Mouse (Mus musculus) frontal cortex, postnatal 10 days (tissue): ENCODE data around the gene Slc22a26.
"Not testable (repeated sequence)": the region's sequence is repeated elsewhere in the genome, so short reads cannot be mapped to it uniquely, and the experiment has no call there.

Source experiments
- DNase-seq, 2 experiments: peaks; one replicate each; pipeline ENCODE4 v3.0.0; 2022; ENCODE audit warnings: low spot score in 2 of 2, mixed read lengths in 1 of 2

Gene Slc22a26

DNA sequence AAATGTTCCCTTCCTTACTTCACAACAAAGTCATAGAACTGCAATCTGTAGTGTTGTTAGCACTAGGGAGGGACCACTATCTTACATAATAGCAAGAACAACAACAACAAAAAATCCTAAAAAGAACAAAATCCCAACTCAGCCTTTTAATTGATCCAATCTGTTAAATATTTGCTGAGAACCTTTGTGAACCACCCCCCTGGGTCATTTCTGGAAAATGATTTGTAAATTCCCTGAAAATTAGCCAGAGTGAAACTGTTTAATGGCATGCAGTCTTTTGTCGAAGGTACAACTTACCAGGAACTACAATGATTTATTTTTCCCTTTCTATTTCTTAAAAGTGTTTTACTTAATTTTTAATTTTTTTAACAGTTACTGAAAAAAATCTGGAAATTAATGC is at the start of gene Slc22a26:
Gene Slc22a26 (minus strand): TSS at position 97 of the 400 bp plus-strand sequence.
- DNase-seq = no peak

DNA sequence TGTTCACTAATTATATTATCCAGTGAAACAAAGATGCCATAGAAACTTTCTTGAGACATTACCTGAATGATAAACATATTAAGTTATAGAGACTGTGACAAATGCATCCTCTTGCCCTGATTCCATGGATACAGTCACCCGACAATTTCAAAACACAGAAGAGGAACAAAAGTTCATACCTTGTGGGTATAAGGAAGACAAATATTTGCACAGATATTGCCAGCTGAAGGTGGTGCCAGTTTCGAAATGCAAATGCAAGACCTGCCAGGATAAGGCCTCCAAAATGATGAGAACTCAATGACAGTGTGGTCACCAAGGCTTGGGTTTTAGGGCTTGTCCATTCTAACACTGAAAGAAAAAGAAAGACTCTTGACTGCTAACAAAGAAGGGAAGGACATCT is 27.4 kb upstream of the Slc22a26 start:
- no peak for DNase-seq

DNA sequence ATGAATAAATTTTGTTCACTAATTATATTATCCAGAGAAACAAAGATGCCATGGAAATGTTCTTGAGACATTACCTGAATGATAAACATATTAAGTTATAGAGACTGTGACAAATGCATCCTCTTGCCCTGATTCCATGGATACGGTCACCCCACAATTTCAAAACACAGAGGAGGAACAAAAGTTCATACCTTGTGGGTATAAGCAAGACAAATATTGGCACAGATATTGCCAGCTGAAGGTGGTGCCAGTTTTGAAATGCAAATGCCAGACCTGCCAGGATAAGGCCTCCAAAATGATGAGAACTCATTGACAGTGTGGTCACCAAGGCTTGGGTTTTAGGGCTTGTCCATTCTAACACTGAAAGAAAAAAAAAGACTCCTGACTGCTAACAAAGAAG is 11.9 kb downstream of the Slc22a26 start:
- DNase-seq = no peak

DNA sequence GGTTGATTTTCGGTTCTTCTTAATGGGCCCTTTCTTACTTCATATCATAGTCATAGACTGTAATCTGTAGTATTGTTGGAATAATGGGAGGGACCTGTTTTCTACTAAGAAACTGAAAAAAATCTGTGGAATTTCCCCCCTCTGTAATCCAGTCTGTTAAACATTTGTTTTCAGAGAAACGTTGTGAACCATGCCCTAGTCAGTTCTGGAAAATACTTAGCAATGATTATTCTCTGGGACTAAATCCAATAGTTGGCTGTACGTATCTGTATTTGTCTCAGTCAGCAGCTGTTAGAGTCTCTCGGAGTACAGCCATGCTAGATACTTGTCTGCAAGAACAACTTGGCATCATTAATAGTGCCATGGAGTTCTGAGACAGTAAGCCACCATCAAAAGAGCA is 27.2 kb downstream of the Slc22a26 start:
- no peak for DNase-seq

DNA sequence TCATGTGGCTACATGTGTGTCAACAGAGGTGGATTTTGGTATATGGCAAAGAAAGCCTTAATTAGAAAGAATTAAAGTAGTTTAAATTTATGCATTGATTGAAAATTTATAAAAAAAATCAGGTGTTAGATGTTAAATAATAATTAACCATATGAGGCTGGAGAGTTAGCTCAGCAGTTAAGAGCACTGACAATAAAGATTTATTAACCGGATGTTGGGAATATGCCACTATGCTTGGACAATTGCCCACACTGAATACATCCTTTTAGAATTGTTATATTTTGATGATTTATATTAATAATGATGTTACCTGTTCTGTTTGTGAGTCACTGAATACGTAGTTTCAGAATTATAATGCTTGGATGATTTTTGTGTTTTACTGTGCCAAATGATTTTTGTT is 36.3 kb downstream of the Slc22a26 start:
- no peak for DNase-seq

DNA sequence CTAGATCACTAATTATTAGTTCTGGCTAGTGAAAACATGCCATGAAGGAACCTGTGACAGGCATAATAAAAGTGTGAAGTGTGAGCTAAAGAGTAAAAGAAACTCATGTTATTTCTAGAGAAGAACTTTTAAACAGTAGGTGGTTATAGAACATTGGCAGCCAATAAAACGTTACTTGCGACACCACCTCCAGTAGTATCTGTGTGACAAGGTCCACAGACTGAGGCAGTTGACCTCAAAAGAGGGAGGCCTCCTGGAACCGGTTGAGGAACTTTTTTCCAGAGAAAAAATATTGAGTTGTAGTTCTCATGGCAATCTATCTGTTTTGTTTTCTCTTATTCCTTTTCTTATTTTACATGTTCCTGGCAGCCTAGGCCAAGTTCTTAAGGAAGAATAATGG is 36.9 kb downstream of the Slc22a26 start:
- DNase-seq = no peak

DNA sequence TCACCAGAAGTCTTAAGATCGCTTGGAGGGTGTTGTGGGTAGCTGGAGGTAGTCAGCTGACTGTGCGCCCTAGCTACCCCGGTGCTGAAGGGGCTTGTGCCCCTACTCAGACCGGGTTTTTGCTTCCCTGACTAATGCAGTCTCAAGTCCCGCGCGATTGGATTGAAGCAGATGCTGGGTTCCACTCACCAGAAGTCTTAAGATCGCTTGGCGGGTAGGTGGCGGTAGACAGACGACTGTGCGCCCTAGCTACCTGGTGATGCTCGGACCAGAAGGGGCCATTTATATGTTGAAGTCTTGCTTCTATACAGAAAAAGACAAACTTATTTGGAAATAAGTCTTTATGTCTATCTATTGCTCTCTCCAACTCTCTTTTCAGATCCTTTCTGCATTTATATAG is 49.1 kb downstream of the Slc22a26 start:
- not testable (repeated sequence) for DNase-seq
